Mouse (Mus musculus): Measurements from ENCODE around the gene Tstd2.

Tstd2 gene

DNA sequence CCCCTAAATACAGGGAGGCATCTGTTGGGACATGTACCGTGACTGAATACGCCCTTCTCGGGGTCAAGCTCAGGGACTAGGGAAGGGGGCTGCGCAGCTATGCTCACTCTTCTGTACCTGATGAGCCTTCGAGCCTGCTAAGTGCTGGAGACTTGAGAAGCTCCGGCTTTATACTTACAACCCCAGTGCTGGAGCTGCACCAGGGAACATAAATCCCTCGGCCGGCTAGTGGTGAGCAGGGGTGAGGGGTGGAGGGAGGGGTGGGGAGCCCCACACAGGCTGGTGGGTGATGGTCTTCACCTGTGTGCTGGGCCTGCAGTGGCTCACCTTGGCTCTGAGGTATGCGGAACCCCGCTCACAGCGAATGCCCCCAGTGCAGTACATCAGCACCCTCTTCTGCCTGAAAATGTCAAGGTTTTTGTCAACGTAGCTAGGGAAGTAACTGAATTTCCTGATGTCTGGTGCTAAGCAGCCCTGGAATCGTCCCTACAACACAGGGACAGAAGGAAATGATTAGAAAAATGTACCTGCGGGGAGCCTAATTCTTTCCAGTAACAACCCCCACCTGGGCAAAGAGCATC, 18.9 kb downstream of the Tstd2 start:
- DNase-seq (ENCODE audit: low read depth, low spot score): no peak

DNA sequence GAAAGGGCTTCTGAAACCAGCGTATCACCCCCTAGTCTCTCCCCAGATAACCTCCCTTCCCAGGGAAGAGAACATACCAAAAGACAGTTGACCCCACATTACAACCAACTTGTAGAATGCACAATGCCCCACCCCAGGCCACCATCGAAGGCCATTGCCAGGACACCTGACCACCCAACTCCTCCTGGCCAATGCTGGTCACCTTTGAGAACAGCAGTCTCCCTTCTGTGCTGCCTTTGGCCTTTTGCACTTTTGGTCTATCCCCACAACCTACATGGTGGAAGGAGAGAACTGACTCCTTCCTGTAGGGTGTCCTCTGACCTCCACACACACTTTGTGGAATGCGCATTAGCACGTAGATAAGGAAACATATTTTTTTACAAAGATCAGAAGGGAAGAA, 21.0 kb downstream of the Tstd2 start:
- DNase-seq (ENCODE audit: low read depth, low spot score): no peak

DNA sequence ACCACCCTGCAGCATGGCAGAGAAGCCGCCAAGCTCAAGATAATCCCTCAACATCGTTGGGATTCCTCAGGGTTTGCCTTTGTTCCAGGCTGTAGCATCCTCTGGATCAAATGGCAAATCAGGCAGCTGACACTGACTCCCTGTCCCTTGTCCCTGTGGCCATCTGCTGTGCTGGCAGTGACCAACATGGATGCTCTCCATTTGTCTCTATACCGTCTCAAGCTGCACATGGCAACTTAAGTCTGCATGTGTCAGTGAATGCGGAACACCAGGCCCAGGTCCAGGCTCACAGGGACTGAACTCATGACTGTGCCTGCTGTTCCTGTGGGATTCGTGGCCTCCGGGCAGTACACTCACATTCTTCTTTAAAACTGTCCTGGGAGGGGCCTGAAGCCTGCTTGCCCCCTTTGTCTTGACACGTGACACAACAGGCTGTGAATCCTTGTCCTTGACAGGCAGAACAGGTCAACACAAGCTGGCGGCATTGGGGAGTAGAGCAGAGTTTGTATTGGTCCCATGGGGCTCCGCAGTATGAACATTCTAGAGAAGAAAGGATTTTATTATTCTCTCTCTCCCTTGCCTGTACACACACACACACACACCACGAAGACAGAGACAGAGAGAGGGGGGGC, 21.8 kb downstream of the Tstd2 start:
- DNase-seq (ENCODE audit: low read depth, low spot score): no peak

DNA sequence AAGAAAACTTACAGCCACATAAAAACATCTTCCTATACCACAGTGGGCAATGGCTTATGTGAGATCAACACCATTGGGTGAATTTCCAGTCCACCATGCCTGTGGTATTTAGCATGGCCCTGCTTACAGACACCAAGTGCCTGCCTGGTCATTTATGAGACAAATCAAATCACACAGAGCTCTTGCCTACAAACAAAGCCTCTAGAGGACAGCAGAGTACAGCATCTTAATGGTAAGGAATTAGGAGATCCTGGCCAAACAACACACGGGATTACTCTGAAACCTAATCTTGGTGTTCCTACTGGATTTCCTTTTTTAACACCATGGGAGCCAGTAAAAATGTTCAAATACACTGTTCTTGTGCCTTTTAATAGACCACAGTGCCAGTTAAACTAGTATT, 23.2 kb downstream of the Tstd2 start:
- no peak for DNase-seq (ENCODE audit: low read depth, low spot score)

DNA sequence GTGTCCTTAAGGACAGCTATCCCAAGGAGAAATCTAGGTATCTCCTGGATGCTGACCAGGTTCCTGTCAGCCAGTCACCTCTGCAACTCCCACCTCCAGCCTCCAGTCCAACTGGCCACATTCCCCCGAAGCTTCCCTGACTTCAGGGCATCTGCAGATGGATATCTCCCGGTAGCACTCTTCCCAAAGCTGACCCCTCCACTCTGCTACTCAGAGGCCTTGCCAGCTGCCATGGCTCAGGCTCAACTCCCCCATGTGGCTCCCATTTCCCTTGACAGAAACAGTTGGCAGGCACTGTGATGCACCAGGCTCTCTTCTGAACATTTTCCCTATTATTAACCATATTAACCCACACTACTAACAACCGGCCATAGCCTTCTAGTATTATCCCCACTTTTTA, 27.1 kb downstream of the Tstd2 start:
- DNase-seq (ENCODE audit: low read depth, low spot score): no peak

DNA sequence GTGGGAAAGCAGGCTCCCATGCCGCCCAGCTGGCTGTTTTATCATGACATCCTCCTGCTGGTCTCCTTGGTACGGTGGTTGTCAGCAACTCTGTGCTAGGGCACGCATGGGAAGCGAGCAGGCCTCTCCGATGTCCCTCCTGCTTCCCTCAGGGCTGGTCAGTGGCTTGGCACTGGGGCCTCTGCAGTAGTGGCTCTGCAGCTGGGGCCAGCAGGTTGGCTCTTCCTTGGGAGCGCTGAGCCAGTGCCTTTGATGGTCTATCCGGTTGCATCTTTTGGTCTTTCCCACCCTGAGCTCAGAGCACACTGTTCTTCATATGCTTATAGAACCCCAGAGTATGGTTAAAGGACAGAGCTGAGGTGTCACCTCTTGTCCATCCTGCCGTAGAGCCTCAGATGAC, 28.4 kb downstream of the Tstd2 start:
- DNase-seq (ENCODE audit: low read depth, low spot score): no peak

DNA sequence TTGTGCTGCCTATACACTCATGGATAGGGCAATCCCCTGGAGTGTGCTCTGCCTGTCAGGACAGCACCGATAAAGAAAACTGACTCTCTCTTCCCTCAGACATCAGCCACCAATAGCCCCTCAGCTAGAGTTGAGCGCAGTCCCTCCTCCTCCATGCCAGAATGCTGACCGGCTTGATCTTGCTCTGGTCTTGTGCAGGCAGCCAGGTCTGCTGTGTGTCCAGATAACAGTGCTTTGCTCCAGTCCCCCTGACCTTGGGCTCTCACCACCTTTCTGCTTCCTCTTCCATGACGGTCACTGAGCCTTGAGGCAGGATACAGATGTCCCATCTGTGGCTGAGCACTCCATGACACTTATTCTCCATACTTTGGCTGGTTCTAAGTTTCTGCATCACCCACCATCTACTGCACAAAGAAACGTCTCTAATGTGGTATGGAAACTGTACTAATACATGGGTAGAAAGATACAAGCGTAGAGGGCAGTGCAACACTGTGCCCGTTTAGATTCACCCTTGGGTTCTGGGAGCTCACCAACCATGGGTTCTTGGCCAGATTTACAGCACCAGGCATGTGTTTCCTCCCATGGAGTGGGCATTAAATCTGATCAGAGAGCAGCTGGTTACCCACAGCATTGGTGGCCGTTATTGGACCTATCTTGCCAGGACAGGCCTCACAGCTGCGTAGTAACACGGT, 36.3 kb downstream of the Tstd2 start:
- no peak for DNase-seq (ENCODE audit: low read depth, low spot score)

DNA sequence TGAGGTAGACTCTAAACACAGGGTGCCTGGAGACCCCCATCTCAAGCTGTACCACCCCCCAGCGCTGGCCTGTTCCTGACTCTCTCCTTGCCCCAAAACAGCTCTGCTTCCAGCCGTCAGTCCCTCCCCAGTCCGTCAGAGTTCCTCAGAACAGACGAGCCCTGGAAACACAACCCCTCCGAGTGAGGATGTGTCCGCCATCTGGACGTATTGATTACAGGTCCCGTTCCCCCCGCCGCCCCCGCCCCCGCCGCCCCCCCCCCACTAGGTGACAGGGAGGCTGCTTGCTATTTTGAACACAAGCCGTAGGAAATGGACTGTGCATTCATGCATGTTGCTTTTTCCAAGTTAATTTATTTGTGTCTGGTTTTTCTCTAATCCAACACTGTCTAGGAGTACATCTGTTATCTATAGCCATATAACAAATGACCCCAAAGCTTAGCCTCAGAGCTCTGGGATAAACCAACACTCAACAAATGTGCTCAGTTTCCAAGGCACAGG, 37.2 kb downstream of the Tstd2 start:
- no peak for DNase-seq (ENCODE audit: low read depth, low spot score)

DNA sequence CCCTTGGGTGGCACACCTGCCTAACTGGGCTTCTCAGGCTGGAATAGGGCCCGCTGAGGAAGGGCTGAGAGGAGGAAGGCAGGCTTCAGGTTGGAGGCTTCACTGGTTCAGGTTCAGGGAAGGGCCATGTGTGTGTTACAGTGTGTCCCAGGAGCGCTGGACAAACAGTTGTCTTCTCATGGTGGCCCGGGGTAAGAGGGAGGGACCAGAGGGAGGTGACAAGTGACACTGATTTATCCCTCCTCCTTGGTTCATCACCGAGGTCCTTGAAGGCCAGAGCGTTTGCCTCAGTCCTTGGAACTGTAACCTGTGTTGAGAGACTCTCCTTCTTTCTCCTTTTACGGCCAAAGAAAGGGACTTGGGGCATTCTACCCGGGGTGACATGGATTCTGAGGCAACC, 38.0 kb downstream of the Tstd2 start:
- no peak for DNase-seq (ENCODE audit: low read depth, low spot score)

DNA sequence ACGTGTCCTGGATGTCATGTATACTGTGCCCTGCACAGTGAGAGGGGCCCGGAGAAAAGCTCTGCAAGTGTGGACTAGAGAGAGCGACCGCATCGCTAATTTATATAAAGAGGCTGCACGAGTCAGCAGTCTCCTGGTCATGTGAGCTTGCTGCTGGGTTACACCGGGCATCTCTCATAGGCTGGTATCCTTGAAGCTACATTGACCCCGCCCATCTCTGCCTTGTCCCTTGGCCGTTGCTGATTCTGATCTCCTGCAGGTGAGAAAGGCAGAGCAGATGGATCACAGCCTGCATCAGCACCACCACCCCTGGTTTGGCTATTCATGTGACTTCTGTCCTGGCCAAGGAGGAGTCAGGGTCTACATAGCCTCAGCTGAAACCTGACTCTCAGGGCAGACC, 39.4 kb downstream of the Tstd2 start:
- no peak for DNase-seq (ENCODE audit: low read depth, low spot score)

DNA sequence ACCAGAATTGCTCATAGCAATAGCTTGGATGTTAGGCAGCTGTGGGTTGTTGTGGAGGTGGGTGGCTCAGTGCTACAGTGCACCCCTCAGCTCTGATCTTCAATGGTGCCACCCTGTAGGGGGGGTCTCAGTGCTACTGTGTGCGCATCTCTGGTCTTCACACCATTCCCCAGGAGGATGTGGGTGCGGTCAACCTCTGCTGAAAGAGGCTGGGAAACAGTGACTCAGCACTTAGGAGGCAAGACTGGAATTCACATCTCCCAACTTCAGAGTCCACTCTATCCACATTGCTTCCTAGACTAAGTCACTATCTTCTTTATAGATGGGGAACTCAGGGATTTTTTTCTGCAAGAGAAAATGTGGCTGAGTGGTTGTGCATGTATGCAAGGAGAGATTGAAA, 40.9 kb downstream of the Tstd2 start:
- DNase-seq (ENCODE audit: low read depth, low spot score): peak; percentile 35

DNA sequence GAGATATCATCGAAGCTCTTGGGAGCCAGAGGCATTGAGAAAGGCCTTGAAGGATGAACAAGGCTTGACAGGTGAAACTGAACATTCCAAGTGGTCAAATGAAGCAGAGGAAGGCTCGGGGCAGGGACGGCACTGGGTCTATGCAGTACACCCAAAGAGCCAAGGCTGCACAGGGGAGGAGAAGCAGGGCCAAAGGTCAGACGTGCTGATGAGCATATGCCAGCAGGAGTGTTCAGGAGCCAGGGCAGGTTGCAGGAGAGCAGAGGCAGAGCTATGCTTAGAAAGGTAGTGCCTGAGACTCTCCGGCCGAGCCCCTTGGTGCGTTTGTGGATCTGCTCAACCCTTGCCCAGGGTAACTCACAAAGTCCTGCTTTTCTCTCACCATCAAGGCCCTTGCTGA, 41.9 kb downstream of the Tstd2 start:
- DNase-seq (ENCODE audit: low read depth, low spot score): no peak

DNA sequence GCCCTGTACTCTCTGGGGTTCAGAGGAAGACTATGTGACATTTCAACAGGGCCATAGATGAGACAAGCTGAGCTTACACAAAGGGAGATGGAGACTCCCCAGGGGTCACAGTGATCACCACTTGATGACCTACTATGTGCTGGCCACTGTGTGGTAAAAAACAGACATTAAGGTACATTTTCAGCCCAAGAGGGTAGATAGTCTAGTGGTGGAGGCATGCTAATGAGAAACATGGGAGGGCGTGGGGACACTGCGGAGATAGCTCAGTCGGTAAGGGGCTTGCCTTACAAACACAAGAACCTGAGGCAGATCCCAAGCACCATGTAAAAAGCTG, 42.7 kb downstream of the Tstd2 start:
- DNase-seq (ENCODE audit: low read depth, low spot score): no peak

DNA sequence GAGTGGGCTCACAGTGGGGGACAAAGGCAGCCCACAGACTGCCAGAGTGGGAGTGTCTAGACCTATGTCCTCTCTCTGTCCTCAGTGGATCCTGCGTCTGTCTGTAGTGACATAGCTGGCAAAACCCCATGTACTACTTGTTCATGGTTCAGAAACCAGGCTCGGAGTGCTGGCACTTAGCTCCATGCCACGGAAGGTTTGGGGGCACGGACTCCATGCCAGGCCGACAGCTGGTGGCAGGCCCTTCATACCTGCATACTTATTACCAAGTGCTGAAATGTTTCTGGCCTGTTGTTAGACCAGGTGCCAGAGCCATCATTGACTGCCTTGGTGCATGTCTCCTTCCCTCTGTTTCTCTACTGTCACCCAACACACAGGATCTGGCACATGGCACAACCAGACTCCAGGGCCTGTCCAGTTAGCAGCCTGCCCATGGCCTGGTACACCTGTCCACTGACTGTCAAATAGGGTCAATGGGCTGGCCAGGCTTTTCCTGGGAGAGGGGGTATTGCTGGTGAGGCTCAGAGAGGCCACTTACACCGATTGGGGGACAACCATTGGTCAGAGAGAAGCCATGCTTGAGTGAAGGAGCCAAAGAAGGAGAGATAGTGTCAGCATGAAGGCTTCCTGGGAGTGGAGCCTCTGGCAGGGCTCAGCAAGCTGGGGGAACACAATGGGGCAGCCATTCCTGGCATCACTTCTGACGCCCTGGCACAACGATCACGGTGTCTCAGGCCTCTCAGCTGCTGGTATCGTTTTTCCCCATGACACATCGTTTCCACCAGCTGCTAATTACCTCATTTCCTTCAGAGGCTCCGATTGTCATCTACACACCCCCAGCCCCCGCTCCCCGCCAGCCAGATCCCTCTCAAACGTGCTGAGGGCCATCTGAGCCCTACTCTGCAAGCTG, 43.3 kb downstream of the Tstd2 start:
- peak; percentile 64 for DNase-seq (ENCODE audit: low read depth, low spot score)

DNA sequence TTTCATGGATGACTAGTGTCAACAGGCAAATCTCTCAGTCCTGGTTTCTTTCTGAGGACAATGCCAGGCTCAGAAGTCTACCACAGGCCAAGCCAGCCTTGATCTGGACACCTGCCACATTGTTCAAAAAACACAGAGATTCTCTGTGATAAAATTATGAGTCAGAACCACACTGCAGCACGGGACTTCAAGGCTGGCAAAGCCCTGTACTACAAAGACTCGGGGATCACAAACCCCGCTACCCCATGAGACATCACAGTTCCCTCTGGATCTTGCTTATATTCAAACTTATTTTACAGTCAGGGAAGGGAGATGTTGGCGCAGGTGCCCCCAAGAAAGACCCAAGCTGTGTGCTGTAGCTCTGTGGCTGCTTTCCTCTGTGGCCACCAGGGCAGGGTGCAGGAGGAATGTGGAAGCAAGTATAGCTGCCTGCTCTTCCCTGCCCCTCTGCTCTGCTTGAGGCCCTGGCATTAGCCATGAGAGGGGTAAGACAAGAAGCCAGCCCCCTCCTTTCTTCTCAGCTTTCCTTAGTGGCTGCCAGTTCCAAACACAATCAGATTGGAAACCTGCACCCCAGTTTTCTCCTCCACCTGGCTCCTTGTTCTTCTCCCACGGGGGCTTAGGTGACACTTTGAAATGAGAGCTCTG, 45.9 kb downstream of the Tstd2 start:
- no peak for DNase-seq (ENCODE audit: low read depth, low spot score)

DNA sequence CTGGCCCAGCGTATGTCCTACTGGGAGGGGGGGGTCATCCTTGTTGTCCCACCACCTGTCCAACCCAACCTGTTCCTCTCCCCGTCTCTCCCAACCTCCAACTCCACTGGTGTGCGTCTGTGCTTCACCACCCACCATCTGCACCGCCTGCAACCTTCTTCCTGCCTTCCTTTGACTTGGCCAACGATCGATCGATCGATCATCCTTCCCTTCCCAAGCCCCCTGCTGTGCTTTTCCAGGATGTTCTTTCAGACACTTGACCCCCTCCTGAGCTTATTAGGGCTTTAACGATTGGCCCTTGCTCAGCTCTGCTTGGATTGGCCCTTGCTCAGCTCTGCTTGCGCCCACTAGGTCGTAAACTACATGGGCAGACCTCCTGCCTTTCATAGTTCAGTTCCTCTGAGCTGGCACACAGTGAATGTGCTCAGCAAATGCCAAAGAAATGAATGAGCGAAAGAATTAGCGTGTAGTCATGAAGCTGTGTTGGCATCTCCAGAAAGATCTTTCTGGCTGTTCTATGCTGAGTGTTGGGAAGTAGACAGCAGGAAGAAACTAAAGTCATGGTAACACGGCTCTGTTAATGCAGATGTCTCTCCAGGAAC, 48.9 kb downstream of the Tstd2 start:
- DNase-seq (ENCODE audit: low read depth, low spot score): no peak

DNA sequence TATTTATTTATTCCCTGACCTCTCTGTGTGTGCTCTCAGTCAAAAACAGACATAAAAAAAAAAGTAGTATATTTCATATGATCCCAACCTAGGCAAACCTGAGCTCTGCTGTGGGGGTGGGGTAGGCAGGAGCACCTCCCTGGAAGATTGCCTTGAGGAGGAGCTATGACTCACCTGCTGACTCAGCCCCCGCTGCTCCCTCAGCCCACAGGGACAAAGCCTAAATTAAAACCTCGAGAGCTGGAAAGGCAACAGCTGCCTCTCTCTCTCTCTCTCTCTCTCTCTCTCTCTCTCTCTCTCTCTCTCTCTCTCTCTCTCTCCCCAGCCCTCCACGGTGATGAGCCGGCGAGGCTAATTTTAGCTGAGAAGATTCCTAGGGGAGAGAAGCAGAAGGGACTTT, 50.6 kb downstream of the Tstd2 start:
- DNase-seq (ENCODE audit: low read depth, low spot score): no peak

DNA sequence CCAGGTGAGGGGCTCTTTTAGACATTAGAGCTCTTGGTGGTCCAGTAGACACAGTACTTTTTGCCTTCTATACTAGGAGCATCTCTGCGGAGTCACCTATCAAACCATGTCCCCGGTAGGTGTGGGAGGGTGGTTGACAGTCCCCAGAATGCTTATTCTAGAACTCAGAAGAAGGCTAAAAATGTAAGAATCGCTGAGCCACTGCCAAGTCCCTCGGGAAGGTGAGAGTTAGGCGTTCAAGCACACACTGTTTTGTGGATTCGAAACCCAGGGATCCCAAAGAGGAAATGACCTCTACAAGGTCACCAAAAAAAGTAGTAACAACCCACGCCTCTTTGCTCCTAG, 51.1 kb downstream of the Tstd2 start:
- DNase-seq (ENCODE audit: low read depth, low spot score): no peak

DNA sequence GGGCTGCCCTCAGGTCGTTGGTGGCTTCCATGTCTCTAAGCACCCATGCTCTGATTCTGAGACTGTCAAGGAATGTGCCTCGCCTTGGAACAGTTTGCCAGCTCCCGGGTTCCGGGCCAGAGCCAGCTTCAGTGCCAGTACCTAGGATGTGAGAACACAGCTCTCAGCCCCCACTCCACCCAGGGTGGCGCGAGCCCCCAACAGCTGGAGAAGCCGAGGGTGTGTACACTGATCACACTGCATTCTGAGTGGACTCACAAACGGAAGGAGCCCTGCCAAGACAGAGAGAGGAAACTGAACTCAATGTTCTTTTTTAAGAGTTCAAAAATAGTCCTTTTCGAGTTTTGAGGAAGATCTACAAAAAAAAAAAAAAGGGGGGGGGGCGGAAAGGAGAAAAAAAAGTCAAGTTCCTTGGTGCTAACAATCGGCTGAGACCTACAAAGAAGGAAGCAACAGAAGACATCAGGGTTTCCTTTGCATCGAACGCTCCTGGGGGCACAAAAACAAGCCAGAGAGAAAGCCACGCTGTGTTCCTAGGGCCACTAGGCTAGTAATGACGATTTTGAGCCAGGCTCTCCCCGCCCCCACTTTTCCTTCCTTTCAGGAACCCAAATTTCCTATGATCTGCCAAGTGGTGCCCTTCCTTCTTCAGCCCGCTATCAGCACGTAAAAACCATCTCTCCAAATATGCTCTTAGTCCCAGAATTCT, 51.6 kb downstream of the Tstd2 start:
- DNase-seq (ENCODE audit: low read depth, low spot score): no peak

DNA sequence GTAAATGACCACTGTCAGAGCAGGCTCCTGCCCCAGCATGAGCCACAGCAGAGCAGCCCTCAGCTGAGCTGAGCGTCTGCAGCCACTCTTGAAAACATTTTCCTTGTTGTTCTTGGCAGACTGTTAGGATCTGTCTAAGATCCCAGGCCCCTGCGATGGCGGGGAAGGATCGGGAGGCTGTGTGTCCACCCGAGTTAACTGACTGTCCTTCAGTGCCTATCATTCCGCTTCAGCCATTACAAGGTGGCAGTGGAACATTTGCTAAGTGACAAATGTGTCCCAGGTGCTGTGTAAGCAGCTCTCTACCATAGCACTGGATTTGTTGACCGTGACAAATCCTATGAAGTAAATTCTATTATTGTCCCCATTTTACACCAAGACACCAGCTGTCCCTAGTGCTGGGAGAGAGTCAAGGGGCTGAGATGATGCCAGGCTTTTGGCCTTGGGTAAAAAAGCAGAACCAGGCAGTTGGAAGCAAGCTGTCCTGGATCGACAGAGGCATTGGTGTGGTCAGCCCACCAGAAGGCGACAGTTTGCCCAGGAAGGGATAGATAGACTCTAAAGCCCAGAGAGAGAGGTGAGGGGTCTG, 53.2 kb downstream of the Tstd2 start:
- no peak for DNase-seq (ENCODE audit: low read depth, low spot score)

Measured in CD4-positive helper T cell, adult 2 months (primary cell).